Comparison of ENCODE assay signal across 9 mouse cellular contexts in the genomic region with DNA sequence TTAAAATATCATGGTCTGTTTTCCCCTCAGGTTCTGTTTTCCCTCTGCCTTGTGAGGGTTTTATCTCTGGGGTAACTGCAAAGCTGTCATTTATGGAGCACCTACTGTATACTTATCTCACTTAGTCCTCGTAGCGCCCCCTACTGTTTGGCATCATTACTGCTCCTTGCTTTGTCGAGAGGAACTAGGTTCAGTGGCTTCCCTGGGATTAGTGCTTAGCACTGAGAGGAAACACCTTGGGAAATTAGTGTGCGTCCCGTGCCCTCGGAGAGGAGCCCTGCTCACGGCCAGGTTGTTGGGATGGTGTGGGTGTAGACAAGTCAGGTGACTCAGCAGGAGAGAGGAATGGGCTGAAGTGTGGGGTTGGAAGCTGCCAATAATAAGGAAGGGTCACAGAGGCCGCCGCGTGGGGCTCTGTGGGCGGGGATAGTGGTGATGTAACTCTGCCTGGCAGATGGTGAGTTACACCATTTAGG. TPM values are rescaled to one million over a fixed set of nuclear protein-coding genes. Genes with fewer than 3 reads are reported as not detected.
DNase-seq lines count a peak whose midpoint lies in the region; ATAC-seq lines count a peak whose summit lies in the region.
"Had no signal": no experiment of that assay in that cellular context is flagged by ENCODE, and none has a peak within 500 bp of the region (broad histone marks: within the 10 kb centered on the region; RNA-seq: fewer than 3 reads in every experiment).

No protein-coding gene starts in this region.

- peak overlapping the region; percentile 69 for H3K27ac ChIP-seq in heart, embryonic 15.5 days
- no peak overlapping the region for H3K27ac ChIP-seq in liver, embryonic 13.5 days

- 25% methylated on average over 11 of the region's 11 CpGs for WGBS in heart, embryonic 15.5 days
- WGBS in liver, embryonic 13.5 days (ENCODE audit: insufficient replicate concordance): 11% methylated on average over 11 of the region's 11 CpGs

- peaks cover 83% of the 10 kb centered on the region for H3K4me1 ChIP-seq in heart, embryonic 15.5 days (replicated peaks)
- H3K4me1 ChIP-seq in liver, embryonic 13.5 days (replicated peaks): peaks cover 56% of the 10 kb centered on the region

- H3K4me2 ChIP-seq in heart, embryonic 15.5 days: no peak overlapping the region; the same call in 1 of the 2 replicates
- peak overlapping the region; percentile 38 for H3K4me2 ChIP-seq in liver, embryonic 13.5 days
- H3K4me2 ChIP-seq: lung, embryonic 15.5 days had no signal

- no peaks in the 10 kb centered on the region for H3K9me3 ChIP-seq in heart, embryonic 15.5 days (replicated peaks)
- no peaks in the 10 kb centered on the region for H3K9me3 ChIP-seq in liver, embryonic 13.5 days (replicated peaks)
- H3K9me3 ChIP-seq: lung, embryonic 15.5 days had no signal

- no peak for ATAC-seq in heart, embryonic 15.5 days (replicated peaks; ENCODE audit: insufficient number of reproducible peaks, insufficient read depth, low FRiP score, low read depth)
- 0 out of 2 replicates have a peak, but pooled peaks have one; percentile 25 for ATAC-seq in liver, embryonic 13.5 days (ENCODE audit: low read depth)

- H3K4me3 ChIP-seq in heart, embryonic 15.5 days: no peak overlapping the region
- no peak overlapping the region for H3K4me3 ChIP-seq in liver, embryonic 13.5 days (replicated peaks)
- H3K4me3 ChIP-seq: lung, embryonic 15.5 days had no signal

- no peaks in the 10 kb centered on the region for H3K27me3 ChIP-seq in heart, embryonic 15.5 days
- H3K27me3 ChIP-seq in liver, embryonic 13.5 days: no peaks in the 10 kb centered on the region
- H3K27me3 ChIP-seq: lung, embryonic 15.5 days had no signal

- no peaks in the 10 kb centered on the region for H3K36me3 ChIP-seq in heart, embryonic 15.5 days
- H3K36me3 ChIP-seq in liver, embryonic 13.5 days: no peaks in the 10 kb centered on the region
- H3K36me3 ChIP-seq: lung, embryonic 15.5 days had no signal

- H3K9ac ChIP-seq in heart, embryonic 15.5 days: 0 out of 2 replicates have a peak overlapping the region, but pooled peaks have one; percentile 29
- H3K9ac ChIP-seq in liver, embryonic 13.5 days: no peak overlapping the region
- H3K9ac ChIP-seq: lung, embryonic 15.5 days had no signal

- peak; percentile 64 for DNase-seq in adrenal gland, postnatal 10 days
- no peak for DNase-seq in adrenal gland, adult 8-10 months
- peak; percentile 62 for DNase-seq in urinary bladder, postnatal 14 days (ENCODE audit: low spot score)
- DNase-seq in urinary bladder, postnatal 4 days (ENCODE audit: low spot score in 2 of 2): no peak
- peak; percentile 40 for DNase-seq in liver, embryonic 13.5 days
- peak; percentile 71 for DNase-seq in retina, embryonic 14.5 days (ENCODE audit: low spot score)
- no peak for DNase-seq in Muller cell, postnatal 12 days (ENCODE audit: inconsistent ontology term)

RNA-seq across cellular contexts. Expression of a gene that starts 54.9 kb away (rescaled TPM):
- 100 to 1,000 TPM in 1 of 2 experiments, 10 to 100 TPM in 1; 84.0 to 117 TPM for total RNA-seq in adrenal gland, postnatal 10 days (2021)
- total RNA-seq in adrenal gland, adult 8-10 months (2022): 10 to 100 TPM; 59.3 to 80.6 (median 74.3) TPM
- 37.0 and 46.4 TPM in 2 replicates for polyA plus RNA-seq in heart, embryonic 15.5 days (2015; fragmentation: Nextera tagmentation; extraction: Ambion mirVana)
- polyA plus RNA-seq in liver, embryonic 13.5 days (2015; fragmentation: Nextera tagmentation; extraction: Ambion mirVana): 3.6 and 4.8 TPM in 2 replicates

Comparison
In these comparisons a context has a peak if more than half of its experiments do, and no peak if none do; other contexts are left out.
1. DNase-seq: peak in adrenal gland, postnatal 10 days (single experiment), urinary bladder, postnatal 14 days (single experiment), liver, embryonic 13.5 days (single experiment) and retina, embryonic 14.5 days (single experiment); none in adrenal gland, adult 8-10 months (single experiment), urinary bladder, postnatal 4 days (0 of 2) and Muller cell, postnatal 12 days (single experiment).